Mouse (Mus musculus): ENCODE results near the gene Krt42. TPM values are rescaled to one million over a fixed set of nuclear protein-coding genes. Genes with fewer than 3 reads are reported as not detected.
A peak's percentile ranks its signal among the peaks of the same experiment; 100 is the strongest.
"Not testable (repeated sequence)": the region's sequence is repeated elsewhere in the genome, so short reads cannot be mapped to it uniquely, and the experiment has no call there.

Krt42 gene
- not detected for total RNA-seq (2021)

GRCm38 (mm10) chr11:100269821-100270332 lies at the start of gene Krt42:
TSS of gene Krt42 (minus strand) at chr11:100269871.
- intact Hi-C loops (cut with DNase I) = no loop called here
- DNase-seq = no peak

GRCm38 (mm10) chr11:100318529-100319451 lies 49.1 kb upstream of the Krt42 start:
- intact Hi-C loops (cut with DNase I) = no loop called here
- DNase-seq = no peak

GRCm38 (mm10) chr11:100317826-100318380 lies 48.2 kb upstream of the Krt42 start:
- intact Hi-C loops (cut with DNase I) = no loop called here
- DNase-seq = no peak

GRCm38 (mm10) chr11:100315439-100315838 lies 45.8 kb upstream of the Krt42 start:
- intact Hi-C loops (cut with DNase I) = no loop called here

DNA sequence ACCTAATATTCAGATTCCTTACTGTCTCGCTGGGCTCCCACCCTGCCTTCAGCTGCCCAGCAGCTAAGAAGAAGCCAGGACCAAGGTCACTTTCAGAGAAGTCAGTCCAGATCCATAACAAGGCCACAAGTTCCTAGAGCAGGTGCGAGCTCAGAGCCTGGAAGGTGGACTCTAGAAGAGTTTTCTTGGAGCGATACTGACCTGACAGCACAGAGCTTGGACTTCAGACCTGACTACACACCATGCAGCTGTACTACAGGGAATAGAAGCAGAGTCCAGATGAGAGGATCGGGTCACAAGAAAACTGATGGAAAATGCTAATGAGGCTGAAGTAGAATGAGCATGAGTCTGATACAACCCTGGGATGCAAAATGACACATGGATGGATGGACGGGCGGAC lies 43.8 kb upstream of the Krt42 start:
- no peak for DNase-seq
- intact Hi-C loops (cut with DNase I) = no loop called here

More at GRCm38 (mm10) chr11:100315439-100315838, 45.8 kb upstream of the Krt42 start:
- DNase-seq = no peak

DNA sequence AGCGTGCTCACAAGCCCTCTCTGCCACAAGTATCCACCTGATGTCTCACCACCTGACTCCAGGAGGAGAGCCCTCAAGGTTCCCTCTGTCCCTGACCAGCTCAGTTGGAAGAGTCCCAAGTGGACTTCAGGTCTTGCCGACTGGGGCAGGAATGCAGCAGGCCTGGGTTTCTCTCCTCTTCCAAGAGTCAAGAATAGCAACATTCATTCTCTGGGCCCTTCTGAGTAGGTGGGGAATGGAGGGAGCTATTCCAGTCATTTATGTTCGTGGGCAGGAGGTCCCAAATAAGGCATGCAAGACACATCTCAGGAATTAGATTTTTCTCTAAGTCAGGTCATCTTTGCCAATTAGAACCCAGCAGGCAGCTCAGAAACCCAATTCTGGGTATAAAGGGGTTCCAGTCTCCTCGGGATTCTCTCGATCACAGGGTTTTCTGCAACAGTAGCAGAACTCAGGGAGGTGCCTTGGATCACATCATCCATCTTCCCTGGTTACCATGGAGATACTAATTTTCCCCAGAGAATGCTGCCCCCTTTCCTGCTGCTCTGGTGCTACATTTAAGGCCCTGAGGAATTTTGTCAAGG lies 42.5 kb upstream of the Krt42 start:
- intact Hi-C loops (cut with DNase I) = no loop called here
- DNase-seq = no peak

DNA sequence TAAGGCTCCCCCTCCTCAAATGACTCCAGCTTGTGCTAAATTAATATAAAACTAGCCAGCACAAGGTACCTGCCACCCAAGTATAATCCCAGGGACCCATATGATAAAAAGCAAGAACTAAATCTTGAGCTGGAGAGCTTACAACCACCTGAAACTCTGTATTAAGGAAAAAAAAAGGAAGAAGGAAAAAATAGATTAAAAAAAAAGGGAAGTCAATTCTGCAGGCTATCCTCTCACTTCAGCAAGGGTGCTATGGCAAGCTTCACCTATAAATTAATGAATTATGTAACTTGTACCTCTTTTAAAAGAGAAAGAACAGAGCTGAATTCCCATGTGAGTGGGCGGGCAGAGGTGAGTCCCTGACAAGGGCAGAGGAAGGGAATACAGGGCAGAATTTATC lies 42.0 kb upstream of the Krt42 start:
- intact Hi-C loops (cut with DNase I) = no loop called here
- no peak for DNase-seq

GRCm38 (mm10) chr11:100308672-100309071 lies 39.0 kb upstream of the Krt42 start:
- intact Hi-C loops (cut with DNase I); DNase-seq: not testable (repeated sequence)

GRCm38 (mm10) chr11:100307900-100308299 lies 38.2 kb upstream of the Krt42 start:
- intact Hi-C loops (cut with DNase I) = no loop called here
- DNase-seq = no peak

DNA sequence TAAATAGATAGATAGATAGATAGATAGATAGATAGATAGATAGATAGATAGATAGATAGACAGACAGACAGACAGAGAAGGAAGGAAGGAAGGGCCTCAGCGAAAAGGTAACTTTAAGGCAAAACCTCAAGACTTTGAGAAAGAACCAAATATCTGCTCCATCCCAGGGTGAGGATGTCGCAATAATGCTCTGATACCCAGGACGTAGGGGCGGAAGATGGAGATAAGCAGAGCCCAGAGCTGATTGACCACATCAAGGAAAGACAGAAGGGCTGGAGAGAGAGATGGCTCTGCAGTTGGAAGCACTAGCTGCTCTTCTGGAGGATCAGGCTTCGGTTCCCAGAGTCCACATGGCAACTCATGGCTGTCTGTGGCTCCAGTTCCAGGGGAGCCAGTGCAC lies 31.6 kb upstream of the Krt42 start:
- DNase-seq = no peak
- intact Hi-C loops (cut with DNase I) = no loop called here

DNA sequence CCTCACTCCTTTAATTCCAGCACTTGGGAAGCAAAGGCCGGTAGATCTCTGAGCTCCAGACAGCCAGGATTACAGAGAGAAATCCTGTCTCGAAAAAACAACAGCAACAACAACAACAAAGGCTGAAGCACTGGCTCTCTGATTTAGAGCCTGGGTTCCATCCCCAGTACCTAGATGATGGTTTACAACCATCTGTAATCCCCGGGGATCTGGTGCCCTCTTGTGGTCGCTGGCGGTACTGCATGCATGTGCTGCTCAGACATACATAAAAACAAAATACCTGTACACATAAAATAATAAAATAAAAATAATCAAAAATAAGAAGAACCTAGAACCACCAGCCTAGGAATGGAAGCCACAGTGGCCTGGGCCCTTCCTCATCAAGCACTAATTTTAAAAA lies 30.6 kb upstream of the Krt42 start:
- intact Hi-C loops (cut with DNase I) = no loop called here
- peak; percentile 66 to 82 for DNase-seq

DNA sequence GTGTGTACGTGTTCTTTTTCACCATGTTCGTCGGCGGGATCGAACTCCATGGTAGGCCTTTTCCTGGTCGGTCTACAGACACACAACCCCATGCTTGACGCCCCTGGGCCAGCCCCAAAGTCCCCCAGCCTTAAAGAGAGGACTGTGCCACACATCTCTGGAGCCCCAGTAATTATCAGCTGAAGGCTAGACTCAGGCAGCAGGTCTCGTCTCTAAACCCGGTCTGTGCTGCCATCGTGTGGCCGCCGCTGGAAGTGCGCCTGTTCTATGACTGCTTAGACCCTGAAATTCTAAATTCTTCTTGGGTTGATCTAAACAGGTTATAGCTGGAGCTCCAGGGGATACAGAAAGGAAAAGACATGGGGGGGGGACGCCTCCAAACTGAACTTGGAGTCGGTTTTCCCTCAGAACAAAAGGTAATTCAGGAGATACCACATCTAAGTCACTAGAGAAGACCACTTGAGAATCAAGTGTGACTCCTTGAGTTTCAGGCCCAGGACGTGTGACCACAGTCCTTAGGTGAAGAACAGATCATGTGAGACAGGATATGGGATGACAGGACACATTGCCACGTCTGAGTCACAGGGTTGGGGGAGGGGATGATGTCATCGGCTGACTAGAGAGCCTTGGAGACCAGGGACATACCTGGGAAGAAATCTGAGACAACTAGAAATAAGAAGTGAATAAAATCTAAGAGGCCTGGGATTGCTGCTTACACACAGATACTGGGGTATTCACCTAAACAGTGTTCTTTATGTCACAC lies 28.8 kb upstream of the Krt42 start:
- intact Hi-C loops (cut with DNase I) = loop anchor here (5.0 kb wide), 3 partner anchors 131 to 916 kb away; no protein-coding TSS in a partner anchor
- DNase-seq = peak; percentile 78 to 91

DNA sequence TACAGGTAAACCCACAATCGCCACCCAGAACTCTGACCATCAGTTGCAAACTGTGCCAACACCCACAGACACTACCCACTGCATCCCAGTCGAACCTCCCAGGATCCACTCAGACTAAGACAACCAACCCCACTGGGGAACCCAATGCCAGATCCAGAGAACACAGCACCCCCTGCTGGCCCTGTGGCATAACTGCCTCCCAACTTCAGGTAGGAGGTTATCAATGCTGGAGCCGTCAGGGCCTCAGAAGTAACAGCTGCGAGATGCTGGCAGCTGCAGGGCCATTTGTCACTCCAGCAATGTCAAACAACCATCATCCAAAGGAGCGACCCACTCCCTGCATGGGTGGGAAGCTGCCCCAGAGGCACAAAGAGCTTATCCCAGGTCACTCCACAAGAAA lies 28.1 kb upstream of the Krt42 start:
- no peak for DNase-seq
- intact Hi-C loops (cut with DNase I) = loop anchor here (5.0 kb wide), 3 partner anchors 130 to 916 kb away; no protein-coding TSS in a partner anchor

DNA sequence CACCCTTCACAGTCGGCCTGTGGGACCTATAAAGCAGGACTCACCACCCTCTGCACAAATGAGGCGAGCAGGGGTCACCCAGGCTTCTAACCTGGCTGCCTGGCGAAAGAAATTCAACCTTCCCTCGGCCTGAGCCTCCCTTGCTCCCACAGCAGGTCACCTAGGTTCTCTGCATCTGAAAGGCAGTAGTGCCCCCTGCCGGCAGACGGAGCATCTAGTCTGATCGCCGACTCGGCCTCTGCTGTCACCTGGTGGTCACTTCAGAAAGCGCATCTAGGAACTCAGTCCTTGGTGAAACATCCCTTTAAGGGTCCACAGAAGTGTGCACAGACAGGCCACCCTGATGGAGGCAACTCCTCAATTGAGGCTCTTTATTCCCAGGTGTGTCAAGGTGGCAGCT lies 25.6 kb upstream of the Krt42 start:
- peak; percentile 80 to 88 for DNase-seq
- intact Hi-C loops (cut with DNase I) = loop anchor here (1.0 to 5.0 kb wide), 4 partner anchors 13 to 913 kb away; no protein-coding TSS in a partner anchor

- intact Hi-C loops (cut with DNase I) = no loop called here
- DNase-seq = no peak
These were observed 23.2 kb upstream of the Krt42 start for GRCm38 (mm10) chr11:100292884-100293283.

GRCm38 (mm10) chr11:100290235-100290634 lies 20.6 kb upstream of the Krt42 start:
- DNase-seq = peak in 1 of 2 experiments; percentile 18
- intact Hi-C loops (cut with DNase I) = no loop called here

GRCm38 (mm10) chr11:100288942-100289341 lies 19.3 kb upstream of the Krt42 start:
- DNase-seq = peak; percentile 19 to 28
- intact Hi-C loops (cut with DNase I) = no loop called here

DNA sequence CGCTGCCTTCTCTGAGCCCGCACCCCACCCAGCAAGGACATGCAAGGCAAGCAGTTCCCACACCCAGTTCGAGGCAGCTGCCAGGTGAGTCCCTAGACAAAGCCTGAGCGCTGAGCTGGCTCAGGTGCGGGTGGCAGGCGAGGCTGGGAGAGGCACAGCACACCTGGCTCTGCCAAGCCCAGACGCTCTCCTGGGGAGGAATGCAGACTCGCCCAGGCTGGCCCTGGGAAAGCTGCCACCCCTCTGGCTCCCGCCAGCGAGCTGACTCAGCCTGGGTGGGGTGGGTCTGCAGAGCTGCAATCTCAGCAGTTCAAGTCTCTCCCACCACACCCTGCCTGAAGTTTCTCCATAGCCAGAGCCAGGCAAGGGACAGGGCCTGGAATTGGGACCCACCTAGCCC lies 17.4 kb upstream of the Krt42 start:
- DNase-seq = peak; percentile 57 to 62
- intact Hi-C loops (cut with DNase I) = no loop called here

DNA sequence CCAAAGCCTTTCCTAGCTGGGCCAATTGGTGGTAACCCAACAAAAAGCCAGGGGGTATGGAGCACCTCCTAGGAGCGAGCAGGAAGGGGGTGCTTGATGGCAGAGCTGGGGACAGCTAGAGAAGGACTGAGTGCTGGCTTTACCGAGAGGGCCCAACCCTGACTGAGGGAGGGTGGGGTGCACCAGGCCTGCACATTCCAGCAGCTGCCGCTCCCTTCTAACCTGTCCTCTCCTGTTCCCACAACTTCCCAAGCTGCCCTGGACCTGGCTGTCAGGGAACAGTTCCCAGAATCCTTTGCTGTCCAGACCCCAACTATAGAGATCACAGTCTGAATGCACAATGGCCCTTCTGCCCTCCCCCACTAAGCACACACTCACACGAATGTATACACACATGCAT lies 15.3 kb upstream of the Krt42 start:
- DNase-seq = no peak
- intact Hi-C loops (cut with DNase I) = loop anchor here (5.0 kb wide), 1 partner anchor 818 kb away; no protein-coding TSS in a partner anchor

DNA sequence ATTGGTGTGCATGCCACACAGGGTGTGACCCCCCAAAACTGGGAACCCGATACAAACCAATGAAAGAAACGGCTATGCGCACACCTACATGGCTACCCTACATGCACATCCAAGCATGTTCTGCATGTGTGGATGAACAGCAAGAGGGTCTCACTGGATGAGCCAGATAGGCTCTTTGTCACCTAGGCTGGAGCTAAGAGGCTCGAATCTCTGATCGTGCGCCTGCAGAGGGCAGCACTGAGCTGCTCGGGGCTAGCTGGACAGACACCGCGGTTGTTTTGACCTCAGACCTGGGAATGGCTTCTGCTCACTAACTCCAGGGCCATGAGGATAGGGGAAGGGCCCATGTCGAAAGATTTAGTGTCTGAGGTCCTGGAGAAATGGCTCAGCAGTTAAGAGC lies 12.9 kb upstream of the Krt42 start:
- peak; percentile 82 to 88 for DNase-seq
- intact Hi-C loops (cut with DNase I) = loop anchor here (1.0 to 5.0 kb wide), 4 partner anchors 13 to 903 kb away; no protein-coding TSS in a partner anchor
